Mouse (Mus musculus): ENCODE measurements around the gene Dhx32.

DNA sequence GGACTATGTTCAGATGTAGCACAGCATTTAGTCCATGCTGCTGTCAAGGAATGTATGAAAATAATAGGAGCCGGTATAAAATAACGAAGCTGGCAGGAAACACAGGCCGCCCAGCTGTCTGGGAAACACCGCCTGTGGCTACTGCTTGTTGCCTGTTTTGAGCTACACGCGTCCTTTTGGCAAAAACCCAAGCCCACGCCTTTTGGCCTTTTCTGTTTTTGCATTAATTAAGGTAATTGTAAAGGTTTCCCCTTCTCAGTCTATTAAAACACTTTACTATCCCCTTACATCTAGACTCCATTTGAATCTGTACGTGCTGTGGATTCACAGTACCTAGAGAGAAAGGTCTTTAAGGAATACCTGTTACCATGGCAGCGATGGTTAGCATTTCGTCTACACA, 57.7 kb downstream of the Dhx32 start:
- TF ChIP-seq EP300 (IDR thresholded peaks at IDR 0.05), result no peak
- no peak for TF ChIP-seq CTCF (IDR thresholded peaks at IDR 0.05)
